Mouse (Mus musculus): ENCODE data around the gene Gjd2.

DNA sequence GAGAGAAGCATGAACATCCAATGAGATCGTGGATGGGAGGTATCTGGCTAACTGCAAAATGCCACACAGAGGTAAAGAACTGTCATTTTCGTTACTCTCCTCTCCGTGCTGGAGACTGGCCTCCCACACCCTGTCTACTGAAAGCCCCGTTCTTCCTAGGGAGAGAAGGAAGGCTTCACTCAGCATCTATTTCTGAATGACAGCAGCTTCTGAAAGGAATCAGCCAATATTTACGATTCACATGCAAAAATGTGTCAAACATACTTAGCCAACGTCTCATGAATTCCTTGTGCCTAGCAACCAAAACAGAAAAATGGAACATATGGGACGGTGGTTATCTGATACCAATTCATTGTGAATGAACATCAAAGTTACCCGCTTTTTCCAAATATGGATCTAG lies 15.9 kb downstream of the Gjd2 start:
- TF ChIP-seq POLR2A (IDR thresholded peaks at IDR 0.05; ENCODE audit: insufficient read depth, low read length) = no peak
- TF ChIP-seq CTCF (IDR thresholded peaks at IDR 0.05; ENCODE audit: low read depth, low read length) = no peak
- TF ChIP-seq EP300 (IDR thresholded peaks at IDR 0.05; ENCODE audit: insufficient read depth, low read depth, low read length) = no peak
